Comparison of ENCODE assay signal across 9 mouse cellular contexts in genomic region chr13:58543688-58544408, GRCm38 (mm10).
A peak's percentile ranks its signal among the peaks of the same experiment; 100 is the strongest.
DNase-seq lines count a peak whose midpoint lies in the region; ATAC-seq and TF ChIP-seq lines count a peak whose summit lies in the region.
"Had no signal": no experiment of that assay in that cellular context is flagged by ENCODE, and none has a peak within 500 bp of the region (broad histone marks: within the 10 kb centered on the region; RNA-seq: fewer than 3 reads in every experiment).

No protein-coding gene starts in this region.

- peak; percentile 76; the same call in 1 of the 2 replicates for ATAC-seq in forebrain, embryonic 14.5 days
- peak; percentile 95 for ATAC-seq in midbrain, postnatal 0 days (ENCODE audit: low FRiP score)

- H3K9ac ChIP-seq in forebrain, embryonic 14.5 days (ENCODE audit: low read length) = no peak overlapping the region
- H3K9ac ChIP-seq in midbrain, postnatal 0 days (replicated peaks; ENCODE audit: low read length, poor library complexity, severe bottlenecking) = no peak overlapping the region
- H3K9ac ChIP-seq: embryonic facial prominence, embryonic 13.5 days had no signal

- H3K4me3 ChIP-seq in forebrain, embryonic 14.5 days (ENCODE audit: low read depth, low read length) = no peak overlapping the region
- H3K4me3 ChIP-seq in midbrain, postnatal 0 days (ENCODE audit: low read depth, low read length) = peak overlapping the region; percentile 6; the same call in 1 of the 2 replicates
- no peak overlapping the region for H3K4me3 ChIP-seq in lung, adult 2 months (replicated peaks; ENCODE audit: extremely low read depth, low read depth, low read length)
- H3K4me3 ChIP-seq: embryonic facial prominence, embryonic 13.5 days had no signal

- H3K27me3 ChIP-seq in forebrain, embryonic 14.5 days (replicated peaks; ENCODE audit: control insufficient read depth, insufficient read depth, low read length) = no peaks in the 10 kb centered on the region
- H3K27me3 ChIP-seq in midbrain, postnatal 0 days (ENCODE audit: insufficient read depth, low read length) = no peaks in the 10 kb centered on the region
- H3K27me3 ChIP-seq: embryonic facial prominence, embryonic 13.5 days had no signal

- no peak overlapping the region for H3K27ac ChIP-seq in forebrain, embryonic 14.5 days (ENCODE audit: low read depth, low read length)
- H3K27ac ChIP-seq in midbrain, postnatal 0 days (ENCODE audit: low read depth, low read length) = peak overlapping the region; percentile 69
- H3K27ac ChIP-seq: embryonic facial prominence, embryonic 13.5 days had no signal

- H3K4me1 ChIP-seq in forebrain, embryonic 14.5 days (ENCODE audit: control insufficient read depth, insufficient read depth, low read length) = no peaks in the 10 kb centered on the region; the same call in 1 of the 2 replicates
- peaks cover 5% of the 10 kb centered on the region for H3K4me1 ChIP-seq in midbrain, postnatal 0 days (ENCODE audit: insufficient read depth, low read length)
- no peaks in the 10 kb centered on the region for H3K4me1 ChIP-seq in lung, adult 2 months (ENCODE audit: control insufficient read depth, insufficient read depth, low read length)

- no peak for TF ChIP-seq POLR2A in lung, adult 2 months (IDR thresholded peaks at IDR 0.05; ENCODE audit: borderline replicate concordance, extremely low read depth, low read depth, low read length)

- no peaks in the 10 kb centered on the region for H3K36me3 ChIP-seq in forebrain, embryonic 14.5 days (ENCODE audit: control insufficient read depth, insufficient read depth, low read length)
- H3K36me3 ChIP-seq in midbrain, postnatal 0 days (ENCODE audit: insufficient read depth, low read length) = no peaks in the 10 kb centered on the region
- H3K36me3 ChIP-seq: embryonic facial prominence, embryonic 13.5 days had no signal

- no peaks in the 10 kb centered on the region for H3K9me3 ChIP-seq in forebrain, embryonic 14.5 days (replicated peaks; ENCODE audit: control insufficient read depth, low read length)
- H3K9me3 ChIP-seq in midbrain, postnatal 0 days (ENCODE audit: low read length) = no peaks in the 10 kb centered on the region
- H3K9me3 ChIP-seq: embryonic facial prominence, embryonic 13.5 days had no signal

- WGBS in forebrain, embryonic 14.5 days = 58% methylated on average over 12 of the region's 12 CpGs
- 26% methylated on average over 12 of the region's 12 CpGs for WGBS in midbrain, postnatal 0 days
- 56% methylated on average over 12 of the region's 12 CpGs for WGBS in lung, adult 2 months

- peak; percentile 34 for DNase-seq in ZHBTc4 (ENCODE audit: low read depth, low spot score)
- peak; percentile 85 for DNase-seq in forebrain, embryonic 14.5 days (ENCODE audit: low spot score)
- peak; percentile 52 to 62 for DNase-seq in layer of hippocampus, postnatal 36 days
- peak; percentile 92 for DNase-seq in midbrain, postnatal 0 days (ENCODE audit: low spot score)
- DNase-seq in urinary bladder, postnatal 36 days (ENCODE audit: low spot score in 2 of 2) = no peak
- no peak for DNase-seq in lung, adult 2 months
- no peak for DNase-seq in heart, adult 8-10 months (ENCODE audit: low spot score)
- no peak for DNase-seq in yolk sac, embryonic 10.5 days (ENCODE audit: low spot score)

- no peak overlapping the region for H3K4me2 ChIP-seq in forebrain, embryonic 14.5 days (ENCODE audit: low read length)
- H3K4me2 ChIP-seq in midbrain, postnatal 0 days (ENCODE audit: low read depth, low read length, poor library complexity, severe bottlenecking) = peak overlapping the region; percentile 30
- H3K4me2 ChIP-seq: embryonic facial prominence, embryonic 13.5 days had no signal

- TF ChIP-seq CTCF in midbrain, postnatal 0 days (IDR thresholded peaks at IDR 0.05) = no peak; the same call in 1 of the 2 replicates
- TF ChIP-seq CTCF in lung, adult 2 months (IDR thresholded peaks at IDR 0.05; ENCODE audit: insufficient read depth, low read length) = no peak

Comparison
In these comparisons a context has a peak if more than half of its experiments do, and no peak if none do; other contexts are left out.
1. DNase-seq: peak in ZHBTc4 (single experiment), forebrain, embryonic 14.5 days (single experiment), layer of hippocampus, postnatal 36 days (2 of 2) and midbrain, postnatal 0 days (single experiment); none in urinary bladder, postnatal 36 days (0 of 2), lung, adult 2 months (single experiment), heart, adult 8-10 months (single experiment) and yolk sac, embryonic 10.5 days (single experiment).